Mouse (Mus musculus) megakaryocyte, embryonic 14.5 days (primary cell): ENCODE data around the gene Cldn2. TPM values are rescaled to one million over a fixed set of nuclear protein-coding genes. Genes with fewer than 3 reads are reported as not detected.
"Not testable (repeated sequence)": the region's sequence is repeated elsewhere in the genome, so short reads cannot be mapped to it uniquely, and the experiment has no call there.

Experiments used
- H3K27me3 ChIP-seq: replicated peaks from 2 replicates; pipeline ENCODE3; 2012; ENCODE audit warnings: inconsistent platforms
- H3K36me3 ChIP-seq: replicated peaks from 2 replicates; pipeline ENCODE3; 2012; ENCODE audit warnings: low read length, inconsistent platforms, mixed read lengths
- H3K4me1 ChIP-seq: 2 replicates; pipeline ENCODE4 v1.6.1; 2012; ENCODE audit warnings: inconsistent platforms
- H3K4me3 ChIP-seq: replicated peaks from 2 replicates; pipeline ENCODE3; 2012; ENCODE audit warnings: moderate library complexity, mild to moderate bottlenecking, inconsistent platforms
- H3K9me3 ChIP-seq: 2 replicates; pipeline ENCODE4 v1.6.1; 2012; ENCODE audit warnings: inconsistent platforms
- FLI1 ChIP-seq: IDR thresholded peaks from 2 replicates; pipeline ENCODE4 v1.6.1; 2012; ENCODE audit warnings: low read length, inconsistent platforms, mixed read lengths
- GATA1 ChIP-seq: IDR thresholded peaks from 3 replicates; pipeline ENCODE4 v1.6.1; 2012; ENCODE audit warnings: mixed read lengths, low read length, inconsistent platforms, borderline replicate concordance
- polyA plus RNA-seq: library from polyadenylated mRNA; stranded (reverse); fragments of >175 nt; gene quantifications from 2 replicates; pipeline ENCODE4 v1.2.3, GENCODE M21; 2012; ENCODE audit warnings: low replicate concordance; ENCODE audit not compliant: insufficient read depth

The Cldn2 gene
- not detected in 2 replicates for polyA plus RNA-seq

DNA sequence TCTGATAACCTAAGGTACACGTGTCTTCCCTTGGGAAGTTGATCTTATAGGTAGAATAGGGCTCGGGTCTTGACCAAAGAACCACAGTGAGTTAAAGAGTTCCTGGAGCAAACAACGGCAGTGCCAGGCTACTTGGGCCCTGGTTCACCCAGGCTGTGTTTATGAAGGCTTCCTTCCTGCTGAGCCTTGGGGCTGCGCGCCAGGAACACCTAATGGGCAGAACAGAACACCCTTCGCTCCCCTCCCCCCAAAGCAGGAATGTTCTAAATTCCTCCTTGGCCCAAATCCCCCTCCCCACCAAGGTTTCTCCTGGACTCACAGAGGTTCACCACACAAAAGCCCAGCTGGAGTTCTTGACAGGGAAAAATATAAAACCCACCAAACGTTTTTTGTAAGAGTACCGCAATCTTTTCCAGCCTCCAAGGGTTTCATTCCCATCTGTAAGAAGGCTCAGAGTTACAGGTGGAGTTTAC, at the start of gene Cldn2:
Gene Cldn2 (plus strand): TSS at position 423 of the 473 bp plus-strand sequence.
- Histone ChIP-seq H3K36me3 (no peaks in the 10 kb centered on the region), H3K9me3 (0 out of 2 replicates have a peak, but pooled peaks cover 5% of the 10 kb centered on the region), H3K27me3 (peaks cover 22% of the 10 kb centered on the region), H3K4me1 (no peaks in the 10 kb centered on the region), H3K4me3 (no peak within 1 kb of the TSS)
- TF ChIP-seq FLI1 (no peak), GATA1 (no peak)

DNA sequence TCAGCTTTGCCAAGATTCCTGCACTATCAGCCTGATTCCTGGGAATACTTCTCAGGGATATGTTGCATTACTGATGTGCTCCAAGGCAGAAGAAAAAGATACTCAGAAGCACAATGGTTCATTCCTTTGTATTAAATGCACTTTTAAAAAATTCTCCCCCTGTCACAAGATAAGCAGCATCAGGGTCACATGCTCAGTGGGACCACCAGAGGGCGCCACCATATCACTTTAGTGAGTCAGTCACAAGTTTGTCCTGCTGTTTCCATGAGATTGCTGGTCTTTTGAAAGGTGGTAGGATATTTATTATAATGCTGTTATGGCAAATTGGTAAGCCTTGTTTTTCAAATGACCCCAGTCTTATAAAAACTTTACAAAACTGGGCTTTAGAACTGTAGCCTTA, 48.8 kb upstream of the Cldn2 start:
- Histone ChIP-seq H3K27me3 (no peaks in the 10 kb centered on the region), H3K36me3 (peaks cover 33% of the 10 kb centered on the region), H3K4me1 (no peaks in the 10 kb centered on the region), H3K4me3 (no peak overlapping the region), H3K9me3 (peaks cover 11% of the 10 kb centered on the region)
- TF ChIP-seq FLI1 (no peak), GATA1 (no peak)

DNA sequence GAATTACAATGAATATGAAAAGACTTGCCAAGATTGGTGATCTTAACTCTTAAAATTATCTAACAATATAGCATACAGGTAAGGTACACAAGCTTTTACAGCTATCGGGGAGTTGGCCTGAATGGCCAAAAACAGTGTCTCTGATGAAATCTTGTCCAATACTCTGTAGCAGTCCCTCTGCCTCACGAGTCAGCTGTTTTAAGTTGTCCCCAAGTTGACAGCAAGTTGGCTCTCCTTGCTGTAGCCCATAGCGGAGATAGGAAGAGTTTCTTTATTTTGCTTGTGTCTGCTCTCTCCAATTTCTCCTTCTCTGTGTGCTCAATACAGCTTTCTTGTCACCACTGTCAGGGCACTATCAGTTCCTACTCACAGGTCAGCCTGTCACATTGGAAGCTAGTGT, 42.0 kb upstream of the Cldn2 start:
- H3K27me3 ChIP-seq, H3K4me3 ChIP-seq, H3K9me3 ChIP-seq, H3K4me1 ChIP-seq, H3K36me3 ChIP-seq: not testable (repeated sequence)

GRCm38 (mm10) chrX:139762546-139762945, 38.1 kb upstream of the Cldn2 start:
- Histone ChIP-seq H3K27me3 (peaks cover 2% of the 10 kb centered on the region), H3K36me3 (no peaks in the 10 kb centered on the region), H3K4me3 (no peak overlapping the region), H3K4me1 (no peaks in the 10 kb centered on the region), H3K9me3 (no peaks in the 10 kb centered on the region)
- TF ChIP-seq GATA1: no peak
- TF ChIP-seq FLI1: no peak

DNA sequence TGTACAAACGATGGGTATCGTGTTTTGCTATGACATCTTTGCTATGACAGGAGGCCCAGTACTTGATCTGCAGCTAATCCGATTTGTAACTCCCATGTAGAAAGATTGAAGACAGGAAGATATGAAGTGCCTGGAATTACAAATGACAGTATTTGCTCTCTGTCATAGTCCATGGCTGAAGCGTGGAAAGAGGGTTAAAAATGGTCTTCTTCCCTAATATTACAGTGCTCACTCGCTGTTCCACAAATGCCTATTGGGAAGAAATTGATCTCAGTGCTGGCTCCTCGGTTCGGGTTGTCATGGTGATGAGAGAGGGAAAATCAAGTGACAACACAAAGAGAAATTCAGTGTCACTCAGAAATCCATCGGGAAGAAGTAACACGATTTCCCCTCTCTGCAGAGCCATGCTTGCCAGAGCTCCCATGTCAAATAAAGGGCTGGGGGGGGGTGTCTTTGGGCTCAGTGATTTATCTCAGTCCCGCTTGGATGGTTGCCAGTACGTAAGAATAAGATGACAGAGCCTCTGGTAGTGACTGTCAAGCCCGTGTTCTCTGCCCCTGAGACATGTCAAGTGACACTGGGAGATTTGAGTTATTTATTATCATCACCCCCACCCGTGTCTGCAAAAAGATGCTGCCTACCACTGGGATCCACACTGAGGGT, 30.5 kb upstream of the Cldn2 start:
- H3K27me3 ChIP-seq: peaks cover 20% of the 10 kb centered on the region
- no peaks in the 10 kb centered on the region for H3K9me3 ChIP-seq
- no peak for TF ChIP-seq GATA1
- no peak for TF ChIP-seq FLI1
- H3K4me3 ChIP-seq: no peak overlapping the region
- no peaks in the 10 kb centered on the region for H3K36me3 ChIP-seq
- H3K4me1 ChIP-seq: no peaks in the 10 kb centered on the region; the same call in 1 of the 2 replicates

DNA sequence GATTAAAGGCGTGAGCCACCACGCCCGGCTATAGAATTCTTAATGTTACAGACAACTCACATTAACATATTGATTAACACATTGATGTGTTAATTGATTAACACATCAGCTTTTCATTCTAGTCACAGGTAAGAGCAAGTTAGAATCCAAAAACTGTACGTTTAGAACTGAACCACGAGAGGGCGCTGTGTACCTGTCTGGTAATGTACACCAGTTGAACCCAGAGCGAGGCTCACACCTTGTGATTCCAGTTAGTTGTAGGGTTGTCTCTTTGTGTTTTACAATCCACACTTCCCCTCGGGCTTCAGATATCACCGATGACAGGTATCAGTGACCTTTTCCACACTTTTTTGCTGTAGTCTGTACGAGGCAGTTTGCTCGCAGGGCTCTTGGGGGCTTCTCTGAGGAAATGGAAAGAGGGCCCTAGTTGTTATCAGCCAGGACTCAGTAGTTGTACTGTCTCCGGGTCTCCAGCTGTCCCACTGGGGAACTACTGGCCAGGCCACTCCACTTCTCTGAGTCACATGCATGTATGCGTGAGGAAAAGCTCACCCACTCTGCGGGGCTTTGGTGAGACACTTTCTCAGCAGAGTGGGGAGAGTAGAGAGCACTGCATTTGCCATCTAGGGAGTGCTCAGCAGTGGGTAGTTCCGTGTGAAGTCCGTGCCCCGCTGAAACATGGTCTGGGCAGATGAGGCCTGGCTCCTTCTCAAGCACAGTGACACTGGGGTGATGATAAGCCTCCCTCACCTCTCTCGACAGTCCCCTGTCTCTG, 26.1 kb upstream of the Cldn2 start:
- Histone ChIP-seq H3K36me3 (no peaks in the 10 kb centered on the region), H3K27me3 (peaks cover 27% of the 10 kb centered on the region), H3K9me3 (no peaks in the 10 kb centered on the region), H3K4me3 (no peak overlapping the region), H3K4me1 (no peaks in the 10 kb centered on the region; the same call in 1 of the 2 replicates)
- TF ChIP-seq GATA1 (no peak), FLI1 (no peak)

DNA sequence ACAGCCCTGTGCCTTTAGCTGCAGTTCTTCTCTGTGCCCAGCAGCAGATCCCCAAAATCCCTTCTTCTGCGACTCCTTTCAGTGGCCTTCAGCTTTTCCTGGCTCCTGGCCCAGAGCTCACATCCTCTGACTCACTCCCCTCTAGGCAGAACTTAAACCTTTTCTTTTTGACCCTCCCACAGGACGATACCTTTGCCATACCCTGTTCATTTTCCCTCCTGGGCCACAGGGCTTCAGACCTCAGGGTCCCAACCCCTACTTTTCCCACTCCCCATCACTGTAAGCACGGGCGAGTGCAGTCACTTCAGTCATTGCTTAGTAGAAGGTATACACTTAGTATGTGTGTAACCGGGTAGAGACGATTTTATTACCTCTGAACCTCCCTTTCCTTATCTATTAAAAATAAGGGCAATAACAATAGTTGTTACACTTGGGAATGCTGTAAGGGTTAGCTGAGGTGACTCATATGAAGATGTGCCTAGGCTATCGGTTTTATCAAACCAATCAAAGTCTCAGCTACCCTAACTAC, 25.5 kb upstream of the Cldn2 start:
- TF ChIP-seq GATA1 (no peak), FLI1 (no peak)
- Histone ChIP-seq H3K4me3 (no peak overlapping the region), H3K4me1 (no peaks in the 10 kb centered on the region; the same call in 1 of the 2 replicates), H3K27me3 (peaks cover 28% of the 10 kb centered on the region), H3K9me3 (no peaks in the 10 kb centered on the region), H3K36me3 (no peaks in the 10 kb centered on the region)

DNA sequence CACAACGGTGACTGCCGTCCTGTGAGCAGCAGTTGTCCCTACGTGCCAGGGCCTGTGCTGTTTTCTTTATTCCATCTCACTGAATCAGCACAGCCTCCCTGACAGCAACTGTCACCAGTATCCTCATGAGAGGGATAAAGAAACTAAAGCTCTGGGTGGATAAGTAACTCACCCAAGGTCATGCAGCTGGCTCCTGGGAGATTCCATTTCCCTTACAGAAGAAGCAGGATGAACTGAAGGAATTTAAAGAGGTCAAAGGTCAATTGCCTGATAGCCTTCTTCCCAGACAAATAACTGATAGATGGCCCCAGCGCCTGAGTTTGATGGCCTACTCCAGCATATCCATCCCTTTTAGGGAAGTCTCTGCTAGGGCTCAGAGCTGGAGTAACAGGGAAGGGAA, 23.3 kb upstream of the Cldn2 start:
- Histone ChIP-seq H3K9me3 (no peaks in the 10 kb centered on the region), H3K36me3 (no peaks in the 10 kb centered on the region), H3K4me3 (no peak overlapping the region), H3K4me1 (no peaks in the 10 kb centered on the region; the same call in 1 of the 2 replicates), H3K27me3 (peaks cover 33% of the 10 kb centered on the region)
- no peak for TF ChIP-seq GATA1
- no peak for TF ChIP-seq FLI1

DNA sequence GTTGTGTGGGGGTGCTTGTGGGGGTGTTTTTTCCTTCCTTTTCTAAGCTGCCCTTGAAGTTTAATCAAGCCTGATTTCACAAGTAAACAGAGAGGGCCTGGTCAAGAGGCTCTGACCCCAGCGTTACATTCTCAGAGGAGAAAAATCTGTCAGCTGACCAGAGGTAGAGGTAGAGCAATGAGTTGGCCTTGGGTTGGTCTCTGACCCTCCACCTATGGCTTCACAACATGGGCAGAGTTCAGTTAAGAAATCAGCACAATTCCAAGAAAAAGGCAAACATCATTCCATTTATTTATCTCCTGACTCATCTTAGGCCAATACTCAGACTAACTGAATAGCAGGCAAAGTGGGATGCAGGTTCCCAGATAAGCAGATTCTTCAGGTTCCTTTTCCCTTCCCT, 21.7 kb upstream of the Cldn2 start:
- Histone ChIP-seq H3K4me1 (no peaks in the 10 kb centered on the region; the same call in 1 of the 2 replicates), H3K9me3 (no peaks in the 10 kb centered on the region), H3K27me3 (peaks cover 35% of the 10 kb centered on the region), H3K36me3 (no peaks in the 10 kb centered on the region), H3K4me3 (no peak overlapping the region)
- no peak for TF ChIP-seq FLI1
- no peak for TF ChIP-seq GATA1

DNA sequence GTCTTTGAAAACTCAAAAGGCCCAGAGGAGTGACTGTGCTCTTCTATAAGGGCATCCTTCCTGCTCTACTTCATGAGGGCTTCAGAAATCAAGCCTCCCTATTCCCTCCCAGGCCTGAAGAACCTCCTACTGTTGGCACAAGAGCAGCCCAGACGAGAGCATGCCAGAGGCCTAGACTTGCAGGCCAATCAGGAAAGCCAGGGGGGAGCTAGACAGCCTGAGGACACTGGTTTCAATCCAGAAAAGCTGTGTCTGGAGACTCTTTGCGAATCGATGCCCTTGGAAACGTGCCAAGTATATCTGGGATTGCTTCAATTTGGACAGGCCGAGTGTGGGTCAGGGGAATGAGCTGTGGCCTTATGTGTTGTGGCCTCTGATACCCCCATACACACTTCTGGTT, 21.2 kb upstream of the Cldn2 start:
- Histone ChIP-seq H3K4me3 (no peak overlapping the region), H3K9me3 (no peaks in the 10 kb centered on the region), H3K36me3 (no peaks in the 10 kb centered on the region), H3K27me3 (peaks cover 35% of the 10 kb centered on the region), H3K4me1 (no peaks in the 10 kb centered on the region; the same call in 1 of the 2 replicates)
- TF ChIP-seq GATA1 (no peak), FLI1 (no peak)
